Mouse (Mus musculus) gonadal fat pad, adult 2 months (tissue): ENCODE measurements around the gene Gprc5c. TPM values are rescaled to one million over a fixed set of nuclear protein-coding genes. Genes with fewer than 3 reads are reported as not detected.
"Not testable (repeated sequence)": the region's sequence is repeated elsewhere in the genome, so short reads cannot be mapped to it uniquely, and the experiment has no call there.

Source experiments
- DNase-seq: peaks from one replicate; pipeline ENCODE4 v3.0.0-alpha.2; 2012; ENCODE audit warnings: low read depth
- polyA plus RNA-seq: library from polyadenylated mRNA; depleted of rRNA; stranded (reverse); fragments of >200 nt; gene quantifications from 2 replicates; pipeline ENCODE4 v1.2.3, GENCODE M21; 2012

Gene Gprc5c
- polyA plus RNA-seq, 1 experiment = 93.0 TPM

DNA sequence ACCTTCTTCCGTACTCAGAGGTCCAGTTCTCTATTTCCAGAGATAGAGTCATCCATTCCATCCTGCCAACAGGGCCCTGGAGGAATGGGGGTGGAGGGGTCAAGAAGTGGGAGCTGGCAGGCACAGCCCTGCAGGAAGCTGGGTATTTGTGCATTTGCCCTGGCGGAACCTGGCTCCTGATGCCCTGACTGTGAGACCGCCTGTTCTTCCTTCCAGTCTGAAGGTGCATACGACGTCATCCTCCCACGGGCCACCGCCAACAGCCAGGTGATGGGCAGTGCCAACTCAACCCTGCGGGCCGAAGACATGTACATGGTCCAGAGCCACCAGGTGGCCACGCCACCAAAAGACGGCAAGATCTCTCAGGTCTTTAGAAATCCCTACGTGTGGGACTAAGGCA lies 17.3 kb downstream of the Gprc5c start:
- no peak for DNase-seq

DNA sequence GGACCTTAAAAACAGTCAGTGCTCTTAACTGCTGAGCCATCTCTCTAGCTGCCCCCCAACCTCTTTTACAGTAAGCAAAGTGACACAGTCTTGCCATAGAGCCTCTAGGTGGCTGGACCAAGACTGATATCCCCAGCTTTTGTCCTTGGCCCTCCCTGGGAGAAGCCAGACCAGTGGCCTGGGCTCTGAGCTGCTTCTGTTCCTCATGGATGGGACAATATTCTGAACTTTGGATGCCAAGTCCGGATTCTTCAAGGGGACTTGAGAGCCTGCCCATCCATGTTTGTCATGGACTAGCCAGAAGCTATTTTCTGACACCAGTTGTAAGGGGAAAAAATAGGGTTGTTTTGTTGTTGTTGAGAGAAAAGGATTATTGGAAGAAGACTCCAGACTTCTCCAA lies 18.8 kb downstream of the Gprc5c start:
- DNase-seq = no peak

DNA sequence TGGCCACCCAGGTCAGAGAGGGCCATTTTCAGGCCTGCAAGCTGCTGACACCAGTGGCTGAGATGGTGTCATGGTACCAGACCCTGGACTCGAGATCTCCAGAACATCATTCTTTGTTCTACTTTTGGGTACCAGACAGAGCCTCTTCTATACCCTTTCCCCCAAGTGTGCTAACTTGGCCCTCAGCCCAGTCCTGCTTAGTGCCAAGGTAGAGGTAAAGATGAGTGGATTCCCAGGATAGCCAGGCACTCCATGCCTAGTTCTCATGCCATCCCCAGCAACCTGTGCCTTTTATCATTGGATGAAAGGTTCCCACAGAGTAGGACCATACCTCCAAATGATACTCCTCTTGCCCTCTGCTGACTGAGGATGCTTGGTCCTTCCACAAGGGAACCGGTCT lies 20.6 kb downstream of the Gprc5c start:
- no peak for DNase-seq

DNA sequence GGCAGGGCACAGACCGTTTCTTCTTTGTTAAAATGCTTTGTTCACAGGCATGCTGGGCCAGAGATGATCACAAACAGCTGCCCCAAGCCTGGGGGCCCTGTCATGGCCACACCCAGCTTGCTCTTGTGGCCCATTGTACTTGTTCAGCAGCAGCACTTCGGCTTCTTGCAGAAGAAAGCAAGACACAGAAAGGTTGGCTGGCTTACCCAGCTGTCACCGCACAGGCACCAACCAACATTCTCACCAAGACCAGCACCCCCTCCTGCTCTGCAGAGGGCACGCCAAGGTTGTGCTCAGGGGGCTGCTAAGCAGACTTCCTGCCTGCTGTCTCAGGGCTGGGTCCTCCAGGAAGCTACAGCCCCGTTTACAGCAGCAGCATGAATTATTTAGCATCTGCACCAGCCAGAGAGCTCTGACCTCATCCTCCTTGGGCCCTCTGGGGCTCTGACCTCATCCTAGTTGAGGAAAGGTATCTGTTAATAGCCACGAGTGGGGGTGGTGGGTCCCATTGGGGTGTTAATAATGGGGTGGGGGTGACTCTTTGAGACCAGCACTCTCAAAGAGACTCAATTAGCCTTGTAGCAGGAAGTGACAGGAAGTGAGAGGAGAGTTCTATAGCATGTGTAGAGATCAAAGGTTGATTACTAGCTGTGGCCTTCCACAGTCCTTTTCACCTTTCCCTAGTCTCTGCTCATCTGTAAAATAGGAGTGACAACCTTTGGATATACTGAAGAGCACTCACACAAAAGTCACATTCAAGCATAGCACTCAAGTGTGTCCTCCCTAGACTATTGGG lies 22.3 kb downstream of the Gprc5c start:
- no peak for DNase-seq

DNA sequence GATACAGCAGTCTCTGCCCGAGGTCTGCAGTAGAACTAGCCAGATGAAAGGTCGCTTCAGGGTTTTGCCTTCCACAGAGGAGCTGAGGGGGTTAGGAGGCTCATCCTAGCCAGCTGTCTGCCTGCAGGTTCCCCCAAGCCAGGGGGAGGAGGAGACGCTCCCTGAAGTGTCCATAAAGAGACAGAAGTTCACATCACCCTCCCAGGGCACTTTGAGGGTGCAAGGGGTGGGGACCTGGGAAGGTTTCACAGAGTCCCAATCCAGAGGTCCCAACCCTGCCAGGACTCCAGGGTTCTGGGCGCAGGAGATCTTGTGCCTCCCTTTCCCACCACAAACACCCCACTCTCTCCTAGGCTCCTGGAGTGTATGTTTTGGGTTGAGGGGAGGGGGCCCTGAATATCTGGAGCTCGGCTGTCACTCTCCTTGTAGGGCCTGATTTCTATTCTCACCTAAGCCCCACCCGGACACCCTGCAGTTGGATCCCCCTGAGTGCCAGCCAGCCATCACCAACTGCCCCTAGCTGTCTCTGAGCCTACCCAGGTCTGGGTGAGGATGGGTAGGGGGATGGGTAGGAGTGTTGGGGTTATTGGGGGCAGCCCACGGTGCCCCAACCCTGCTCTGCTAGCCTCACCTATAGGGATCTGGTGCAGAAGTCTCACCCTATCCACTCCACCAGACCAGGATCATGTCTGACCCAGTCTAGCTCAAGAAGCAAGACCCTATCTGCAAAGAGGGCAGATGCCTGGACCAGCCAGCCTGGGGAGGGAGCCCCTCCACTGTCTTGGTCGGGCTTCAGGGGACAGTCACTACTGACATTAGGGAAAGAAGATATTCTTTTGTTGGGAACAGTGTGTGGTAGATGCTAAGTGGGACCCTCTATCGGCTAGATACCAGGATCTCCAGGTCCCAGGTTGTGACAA lies 23.5 kb downstream of the Gprc5c start:
- DNase-seq = no peak

DNA sequence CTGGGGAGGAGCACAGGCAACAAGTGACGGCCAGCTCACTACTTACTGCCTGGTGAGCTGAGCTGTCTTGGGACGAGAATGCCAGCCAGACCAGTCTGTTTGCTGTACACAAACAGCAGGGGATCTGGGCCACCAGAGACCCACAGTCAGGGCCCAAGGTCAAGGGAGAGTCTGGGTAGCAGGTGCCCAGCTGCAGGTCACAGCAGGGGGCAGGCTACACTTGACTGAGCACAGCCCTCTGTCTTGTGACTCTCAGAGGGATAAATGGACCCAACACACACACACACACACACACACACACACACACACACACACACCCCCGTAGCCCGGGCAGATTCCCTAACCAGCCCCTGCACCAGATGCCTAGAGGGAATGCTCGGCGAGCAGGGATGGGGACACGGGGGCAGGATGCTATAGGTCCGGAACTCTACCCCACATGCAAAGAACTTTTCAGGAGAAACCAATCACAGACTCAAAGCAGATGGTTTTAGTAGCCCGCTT lies 24.4 kb downstream of the Gprc5c start:
- no peak for DNase-seq

DNA sequence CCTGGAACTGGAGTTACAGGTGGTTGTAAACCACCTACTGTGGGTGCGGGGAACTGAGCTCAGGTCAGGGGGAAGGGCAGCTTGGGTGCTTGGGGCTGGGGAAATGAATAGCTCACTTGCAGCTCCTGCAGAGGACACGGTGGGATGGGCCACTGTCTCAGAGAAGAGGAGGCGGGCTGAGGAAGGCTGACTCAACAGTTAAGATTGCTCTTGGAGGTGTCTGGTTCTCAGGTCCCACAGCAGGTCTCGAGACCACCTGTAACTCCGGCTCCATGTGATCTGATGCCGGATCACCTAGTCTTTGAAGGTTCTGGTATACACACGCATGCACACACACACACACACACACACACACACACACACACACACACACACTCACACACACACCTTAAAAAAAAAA lies 25.2 kb downstream of the Gprc5c start:
- no peak for DNase-seq

DNA sequence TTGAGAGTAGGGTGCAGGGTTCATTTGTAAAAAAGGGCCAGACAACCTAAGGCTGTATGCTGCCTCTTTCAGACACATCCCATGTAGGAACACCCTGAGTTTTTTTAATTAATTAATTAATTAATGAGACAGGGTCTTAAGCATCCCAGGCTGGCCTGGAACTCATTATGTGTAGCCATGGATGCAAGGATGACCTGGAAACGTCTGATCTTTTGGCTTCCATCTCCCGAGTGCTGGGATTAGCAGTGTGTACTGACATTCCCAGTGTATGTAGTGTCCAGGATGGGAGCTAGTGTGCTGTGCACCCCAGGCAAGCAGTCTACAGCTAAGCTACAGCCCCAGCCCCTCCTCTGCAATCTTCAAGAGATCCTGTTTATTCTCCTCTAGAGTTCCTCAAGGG lies 25.7 kb downstream of the Gprc5c start:
- DNase-seq = no peak

DNA sequence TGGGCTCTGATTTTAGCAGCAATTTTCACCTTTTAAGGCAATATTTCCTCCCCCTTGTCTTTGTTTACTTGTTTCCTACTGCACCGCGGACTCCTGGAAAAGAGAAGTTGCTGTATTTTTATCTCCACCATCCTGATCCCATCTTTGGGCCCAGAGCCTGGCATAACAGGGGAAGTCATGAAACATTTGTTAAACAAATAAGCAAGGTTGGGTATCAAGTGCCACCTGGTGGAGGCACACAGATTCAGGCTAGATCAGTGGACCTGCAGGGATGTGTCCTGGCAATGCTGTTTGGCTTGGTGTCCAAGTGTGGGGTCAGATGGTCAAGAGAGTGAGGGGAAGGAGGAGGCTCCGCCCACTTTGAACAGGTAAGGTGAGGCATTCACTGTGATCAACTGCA lies 26.2 kb downstream of the Gprc5c start:
- DNase-seq = no peak

DNA sequence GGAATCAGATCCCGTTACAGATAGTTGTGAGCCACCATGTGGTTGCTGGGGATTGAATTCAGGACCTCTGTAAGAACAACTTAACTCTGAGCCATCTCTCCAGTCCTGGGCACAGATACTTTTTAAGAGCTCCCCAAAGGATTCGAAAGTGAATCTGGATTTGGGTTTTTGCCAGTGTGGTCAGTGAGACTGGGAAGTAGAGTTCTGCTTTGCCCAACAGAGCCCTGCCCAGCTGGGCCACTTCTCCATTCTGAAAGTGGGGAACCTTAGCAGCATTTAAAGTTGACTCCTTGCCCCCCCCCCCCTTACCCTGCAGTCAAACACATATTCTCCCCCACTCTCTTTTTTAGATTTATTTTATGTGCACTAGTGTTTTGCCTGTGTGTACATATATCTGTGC lies 28.7 kb downstream of the Gprc5c start:
- DNase-seq = no peak

DNA sequence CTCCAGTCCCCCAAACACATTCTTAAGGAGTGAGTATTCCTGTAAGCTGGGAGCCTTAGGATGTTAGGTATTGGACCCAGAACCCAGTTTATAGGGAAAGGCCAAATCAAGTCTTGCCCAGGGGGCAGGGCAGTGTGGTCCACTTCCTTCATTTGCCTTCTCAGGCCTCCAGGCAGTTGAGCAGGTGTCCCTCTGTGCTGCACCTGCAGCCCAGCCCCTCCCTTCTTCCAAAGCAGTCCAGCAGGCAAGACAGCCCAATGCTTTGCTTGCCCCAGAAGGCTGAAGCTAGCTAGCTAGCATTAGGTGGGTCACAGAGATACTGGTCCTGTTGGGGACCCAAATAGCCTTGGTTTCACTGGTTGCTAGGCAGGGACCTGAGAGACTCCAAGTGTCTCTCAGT lies 29.2 kb downstream of the Gprc5c start:
- no peak for DNase-seq

DNA sequence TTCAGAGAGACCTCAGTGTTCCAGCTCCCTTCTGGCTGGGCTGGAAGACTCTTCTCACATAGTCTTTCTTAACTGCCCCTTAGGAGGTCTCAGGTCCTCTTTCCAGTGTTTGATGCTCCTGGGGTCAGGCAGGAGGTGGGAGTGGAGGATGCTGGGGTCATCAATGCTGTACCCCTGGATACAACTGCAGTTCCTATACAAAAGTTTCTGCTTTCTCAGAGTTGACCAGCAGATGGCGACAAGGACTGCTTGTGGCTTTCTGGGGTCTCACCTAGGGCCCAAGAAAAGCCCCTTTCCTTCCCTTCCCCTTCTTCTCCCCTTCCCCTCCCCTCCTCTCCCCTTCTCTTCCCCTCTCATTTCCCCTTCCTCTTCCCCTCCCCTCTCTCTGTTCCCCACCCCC lies 29.6 kb downstream of the Gprc5c start:
- DNase-seq = no peak

DNA sequence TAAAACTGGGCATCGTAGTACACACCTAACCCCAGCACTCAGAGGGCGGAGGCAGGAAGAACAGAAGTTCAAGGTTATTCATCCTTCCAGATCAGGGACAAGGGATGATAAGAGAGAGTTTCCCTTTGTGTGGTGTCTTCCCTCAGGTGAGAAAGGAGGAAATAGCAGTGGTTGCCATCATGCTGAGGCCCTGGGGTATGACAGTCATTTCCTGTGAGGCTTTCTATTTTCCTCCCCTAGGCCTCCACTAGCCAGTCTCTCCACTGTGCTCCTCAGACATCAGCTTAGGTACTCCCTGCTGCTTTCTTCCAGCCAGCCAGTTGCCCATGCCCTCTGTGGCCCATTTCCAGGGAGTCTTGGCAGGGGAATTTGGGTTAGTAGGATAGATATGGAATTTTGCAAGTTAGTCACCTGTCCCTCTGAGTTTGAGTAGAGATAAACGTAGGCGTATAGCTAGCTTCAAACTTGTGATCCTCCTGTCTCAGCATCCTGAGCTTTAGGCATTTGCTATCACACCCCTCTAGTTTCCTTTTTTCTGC lies 32.4 kb downstream of the Gprc5c start:
- no peak for DNase-seq

DNA sequence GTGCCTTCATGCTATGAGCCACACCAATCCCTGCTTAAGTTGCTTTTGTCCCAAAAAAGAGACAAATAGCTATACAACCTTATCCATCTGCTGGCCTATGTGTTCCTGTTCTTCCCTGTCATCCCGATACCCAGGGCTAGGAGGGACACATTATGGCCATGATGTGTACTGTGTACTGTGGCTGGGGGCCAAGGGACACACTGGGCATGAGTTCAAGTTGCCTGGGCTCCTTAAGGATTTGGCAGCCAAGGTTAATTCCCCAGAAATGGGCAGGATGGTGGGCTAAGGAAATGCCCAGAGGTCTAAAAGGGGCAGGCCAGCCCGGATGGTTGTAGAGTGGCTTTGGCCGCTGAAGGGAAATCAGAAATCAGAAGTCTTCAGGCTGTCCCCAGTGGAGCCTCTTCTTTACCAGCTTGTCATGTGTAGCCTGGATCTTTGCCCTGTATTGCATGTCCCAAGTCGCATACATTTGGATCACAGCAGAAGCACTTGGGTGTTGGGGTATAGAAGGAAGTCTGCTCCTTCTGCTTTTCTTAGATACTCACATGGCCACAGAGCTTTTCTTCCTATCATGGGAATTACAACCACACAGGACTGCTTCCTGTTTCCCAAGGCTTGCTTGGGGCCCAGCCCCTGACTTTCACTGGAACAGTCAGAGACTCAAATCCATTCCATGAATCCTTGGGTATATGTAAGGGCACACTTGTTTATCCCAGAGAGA lies 33.6 kb downstream of the Gprc5c start:
- DNase-seq = no peak

DNA sequence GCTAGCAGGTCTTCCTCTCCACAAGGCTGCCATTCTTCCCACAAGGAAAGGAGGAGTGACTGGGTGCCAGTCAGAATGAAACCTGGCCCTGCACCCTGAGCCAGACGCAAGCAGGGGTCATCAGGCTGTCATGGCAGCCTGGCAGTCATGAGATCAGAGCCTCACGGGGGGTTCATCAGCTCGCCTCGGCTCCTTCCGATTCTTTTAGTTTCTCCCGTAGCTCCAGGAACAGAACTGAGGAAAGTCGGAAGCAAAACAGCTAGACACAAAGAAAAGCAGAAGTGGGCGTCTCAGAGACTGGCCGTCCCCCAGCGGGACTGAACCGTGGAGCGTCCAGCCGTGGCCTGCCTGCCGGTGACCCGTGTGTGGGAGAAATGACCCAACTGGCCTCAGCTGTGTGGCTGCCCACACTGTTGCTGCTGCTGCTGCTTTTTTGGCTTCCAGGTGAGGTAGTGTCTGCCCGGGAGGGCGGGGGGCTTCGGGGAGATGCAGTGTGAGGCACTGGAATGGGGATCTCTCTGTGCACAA lies 39.1 kb downstream of the Gprc5c start, which contains the start of gene Cd300a:
TSS of gene Cd300a (plus strand) at position 51 of the 528 bp plus-strand sequence.
- DNase-seq = no peak

DNA sequence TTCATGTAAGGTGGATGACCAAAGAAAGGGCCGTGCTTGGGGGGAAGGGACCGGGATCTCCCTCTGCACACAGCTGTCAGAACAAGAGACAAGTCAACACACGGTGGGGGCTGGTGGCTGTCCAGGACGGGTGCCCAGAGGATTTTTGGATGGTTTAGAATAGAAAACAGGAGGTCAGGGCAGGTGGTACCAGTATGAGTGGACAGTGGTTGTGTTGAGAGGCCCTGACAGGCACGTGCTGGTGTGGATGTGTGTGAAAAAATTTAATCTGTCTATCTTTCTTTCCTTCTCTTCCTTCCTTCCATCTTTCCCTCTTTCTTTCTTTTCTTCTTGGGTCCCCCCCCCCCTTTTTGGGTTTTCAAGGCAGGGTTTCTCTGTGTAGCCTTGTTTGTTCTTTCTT lies 39.6 kb downstream of the Gprc5c start:
- no peak for DNase-seq

DNA sequence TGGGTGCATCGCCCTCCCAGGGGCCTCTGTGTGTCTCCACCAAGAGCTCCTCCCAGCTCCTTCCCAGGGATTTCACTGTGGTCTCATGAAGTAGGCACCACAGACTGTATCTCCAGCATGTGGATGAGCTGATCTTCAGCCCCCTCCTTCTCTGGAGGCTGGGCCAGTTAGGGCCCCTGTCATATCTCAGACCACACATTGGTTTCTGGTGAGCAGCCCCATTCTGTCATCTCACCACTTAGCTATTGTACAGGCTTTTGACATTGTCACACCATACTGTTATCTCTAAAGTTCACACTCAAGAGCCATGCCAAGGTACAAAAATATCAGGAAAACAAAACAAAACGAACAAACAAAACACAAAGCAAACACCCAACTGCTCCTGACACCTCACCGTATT lies 45.1 kb downstream of the Gprc5c start:
- no peak for DNase-seq

DNA sequence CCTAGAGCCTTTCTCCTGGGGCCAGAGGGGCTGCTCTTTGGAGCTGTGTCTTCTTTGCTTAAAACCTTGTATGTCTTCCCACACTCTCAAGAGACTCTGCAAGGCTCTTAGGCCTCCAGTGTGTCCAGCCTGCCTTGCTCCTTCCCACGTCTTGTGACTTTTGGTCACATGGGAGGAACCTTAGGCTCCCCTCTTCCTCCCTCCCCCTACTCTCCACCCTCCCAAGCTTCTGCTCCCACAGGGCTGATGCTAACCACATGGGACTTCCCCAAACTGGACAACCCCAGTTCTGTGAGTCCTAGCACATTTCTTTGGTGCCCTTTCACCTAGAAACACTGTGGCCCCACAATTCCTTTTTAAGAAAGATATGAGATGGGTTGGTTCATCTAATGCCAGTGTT lies 47.1 kb downstream of the Gprc5c start:
- no peak for DNase-seq

DNA sequence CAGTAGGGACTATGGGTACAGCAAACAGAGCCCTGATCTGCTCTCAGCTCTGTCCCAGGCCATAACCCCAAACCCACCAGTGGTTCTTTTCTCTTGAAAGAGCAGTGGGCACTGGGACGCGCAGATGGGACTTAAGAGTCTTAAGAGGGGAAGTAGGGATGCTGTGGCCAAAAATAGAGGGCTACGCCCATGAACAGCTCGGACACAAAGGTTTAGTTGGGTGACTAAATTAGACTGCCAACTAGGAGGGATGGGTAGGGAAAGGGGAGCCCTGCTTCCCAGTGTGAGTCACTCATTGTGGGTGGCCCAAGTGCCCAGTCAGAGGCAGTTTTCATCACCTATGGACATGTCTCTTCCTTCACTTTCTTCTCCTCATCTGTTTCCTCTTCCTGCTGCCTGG lies 52.3 kb downstream of the Gprc5c start:
- no peak for DNase-seq

DNA sequence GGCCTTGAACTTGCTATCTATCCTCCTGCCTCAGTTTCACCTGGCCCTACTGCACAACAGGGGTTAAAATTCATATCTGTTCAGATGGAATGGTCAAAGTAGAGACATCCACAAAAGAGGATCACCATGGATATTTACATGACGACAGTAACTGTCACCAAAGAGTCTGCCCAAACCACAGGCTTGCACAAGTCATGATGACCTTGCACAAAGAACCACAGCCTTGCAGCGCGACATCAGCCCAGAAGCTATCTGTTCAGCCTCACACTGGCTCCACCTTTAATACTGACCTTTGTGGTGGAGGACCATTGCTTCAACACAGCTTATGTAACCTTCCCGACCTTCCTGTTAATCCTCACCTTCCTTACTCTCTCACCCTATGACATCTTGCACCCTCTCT lies 56.6 kb downstream of the Gprc5c start:
- no peak for DNase-seq

DNA sequence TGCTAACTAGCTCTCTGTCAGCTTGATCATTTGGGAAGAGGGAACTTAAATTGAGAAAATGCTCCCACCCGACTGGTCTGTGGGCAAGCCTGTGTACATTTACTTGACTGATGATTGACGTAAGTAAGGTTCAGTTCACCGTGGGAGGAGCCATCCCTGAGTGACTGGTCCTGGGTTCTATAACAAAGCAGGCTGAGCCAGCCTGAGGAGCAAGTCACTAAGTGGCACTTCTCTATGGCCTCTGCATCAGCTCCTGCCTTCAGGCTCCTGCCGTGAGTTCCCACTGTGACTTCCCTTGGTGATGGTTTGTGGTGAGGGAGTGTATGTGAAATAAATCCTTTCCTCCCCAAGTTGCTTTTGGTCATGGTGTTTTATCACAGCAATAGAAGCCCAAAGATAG lies 57.1 kb downstream of the Gprc5c start:
- no peak for DNase-seq

DNA sequence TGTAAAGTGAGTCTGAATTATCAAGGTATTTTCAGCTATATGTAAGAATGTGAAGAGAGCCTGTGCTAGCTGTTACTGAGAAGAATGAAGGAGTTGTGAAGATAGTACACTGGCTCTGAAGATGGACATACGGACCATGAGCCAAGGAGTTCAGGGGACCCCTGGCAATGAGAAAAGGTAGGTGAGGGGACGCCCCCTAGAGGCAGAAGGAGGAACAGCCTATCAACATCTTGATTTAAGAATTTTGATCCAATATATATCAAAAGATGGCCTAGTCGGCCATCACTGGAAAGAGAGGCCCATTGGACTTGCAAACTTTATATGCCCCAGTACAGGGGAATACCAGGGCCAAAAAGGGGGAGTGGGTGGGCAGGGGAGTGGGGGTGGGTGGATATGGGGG lies 58.6 kb downstream of the Gprc5c start:
- DNase-seq = not testable (repeated sequence)
